Mouse (Mus musculus): Measurements from ENCODE around the gene Olfr1390. TPM values are rescaled to one million over a fixed set of nuclear protein-coding genes. Genes with fewer than 3 reads are reported as not detected.
"Not testable (repeated sequence)": the region's sequence is repeated elsewhere in the genome, so short reads cannot be mapped to it uniquely, and the experiment has no call there.

The Olfr1390 gene
- not detected in 2 replicates for polyA plus RNA-seq (2015; fragmentation: Nextera tagmentation; extraction: Ambion mirVana)

- Histone ChIP-seq H3K27ac (ENCODE audit: low read length) (no peak within 1 kb of the TSS), H3K4me3 (ENCODE audit: low read length) (no peak within 1 kb of the TSS), H3K27me3 (ENCODE audit: control insufficient read depth, insufficient read depth, low read depth, low read length) (no peaks in the 10 kb centered on the region), H3K4me1 (replicated peaks; ENCODE audit: control insufficient read depth, insufficient read depth, low read length) (no peaks in the 10 kb centered on the region), H3K9ac (ENCODE audit: low read length) (no peak within 1 kb of the TSS), H3K36me3 (ENCODE audit: control insufficient read depth, insufficient read depth, low read length) (no peaks in the 10 kb centered on the region), H3K4me2 (ENCODE audit: low read depth, low read length) (no peak within 1 kb of the TSS), H3K9me3 (ENCODE audit: control insufficient read depth, low read length) (no peaks in the 10 kb centered on the region)
- WGBS = 87% methylated on average over 1 of the region's 1 CpGs
- ATAC-seq (ENCODE audit: low read depth) = no peak
Measured at GRCm38 (mm10) chr11:49334888-49335287, at the start of gene Olfr1390. Gene Olfr1390 (plus strand): TSS chr11:49335188.

GRCm38 (mm10) chr11:49287251-49287650, 47.7 kb upstream of the Olfr1390 start:
- H3K4me1 ChIP-seq (replicated peaks; ENCODE audit: control insufficient read depth, insufficient read depth, low read length) = no peaks in the 10 kb centered on the region
- 64% methylated on average over 2 of the region's 2 CpGs for WGBS
- no peak overlapping the region for H3K4me2 ChIP-seq (ENCODE audit: low read depth, low read length)
- no peak overlapping the region for H3K4me3 ChIP-seq (ENCODE audit: low read length)
- no peaks in the 10 kb centered on the region for H3K9me3 ChIP-seq (ENCODE audit: control insufficient read depth, low read length)
- no peaks in the 10 kb centered on the region for H3K36me3 ChIP-seq (ENCODE audit: control insufficient read depth, insufficient read depth, low read length)
- ATAC-seq (ENCODE audit: low read depth) = no peak
- no peak overlapping the region for H3K9ac ChIP-seq (ENCODE audit: low read length)
- H3K27ac ChIP-seq (ENCODE audit: low read length) = no peak overlapping the region
- H3K27me3 ChIP-seq (ENCODE audit: control insufficient read depth, insufficient read depth, low read depth, low read length) = no peaks in the 10 kb centered on the region

- Histone ChIP-seq H3K27ac (ENCODE audit: low read length) (no peak overlapping the region), H3K4me3 (ENCODE audit: low read length) (no peak overlapping the region), H3K9ac (ENCODE audit: low read length) (no peak overlapping the region), H3K4me2 (ENCODE audit: low read depth, low read length) (no peak overlapping the region), H3K4me1 (replicated peaks; ENCODE audit: control insufficient read depth, insufficient read depth, low read length) (no peaks in the 10 kb centered on the region), H3K9me3 (ENCODE audit: control insufficient read depth, low read length) (no peaks in the 10 kb centered on the region), H3K27me3 (ENCODE audit: control insufficient read depth, insufficient read depth, low read depth, low read length) (no peaks in the 10 kb centered on the region), H3K36me3 (ENCODE audit: control insufficient read depth, insufficient read depth, low read length) (no peaks in the 10 kb centered on the region)
- WGBS = 69% methylated on average over 3 of the region's 3 CpGs
- ATAC-seq (ENCODE audit: low read depth) = no peak
Measured at GRCm38 (mm10) chr11:49292777-49293176, 42.2 kb upstream of the Olfr1390 start.

GRCm38 (mm10) chr11:49304441-49304840, 30.5 kb upstream of the Olfr1390 start, which contains the start of gene Olfr10:
Gene Olfr10 (plus strand): TSS chr11:49304741.
- ATAC-seq (ENCODE audit: low read depth) = no peak
- H3K27ac ChIP-seq (ENCODE audit: low read length) = no peak within 1 kb of the TSS
- no peaks in the 10 kb centered on the region for H3K27me3 ChIP-seq (ENCODE audit: control insufficient read depth, insufficient read depth, low read depth, low read length)
- H3K4me1 ChIP-seq (replicated peaks; ENCODE audit: control insufficient read depth, insufficient read depth, low read length) = no peaks in the 10 kb centered on the region
- H3K9ac ChIP-seq (ENCODE audit: low read length) = no peak within 1 kb of the TSS
- H3K4me2 ChIP-seq (ENCODE audit: low read depth, low read length) = no peak within 1 kb of the TSS
- H3K36me3 ChIP-seq (ENCODE audit: control insufficient read depth, insufficient read depth, low read length) = no peaks in the 10 kb centered on the region
- no peaks in the 10 kb centered on the region for H3K9me3 ChIP-seq (ENCODE audit: control insufficient read depth, low read length)
- H3K4me3 ChIP-seq (ENCODE audit: low read length) = no peak within 1 kb of the TSS

- not testable (repeated sequence) for H3K4me1 ChIP-seq (replicated peaks; ENCODE audit: control insufficient read depth, insufficient read depth, low read length); H3K4me2 ChIP-seq (ENCODE audit: low read depth, low read length); H3K27ac ChIP-seq (ENCODE audit: low read length); ATAC-seq (ENCODE audit: low read depth); H3K9me3 ChIP-seq (ENCODE audit: control insufficient read depth, low read length); H3K9ac ChIP-seq (ENCODE audit: low read length); H3K4me3 ChIP-seq (ENCODE audit: low read length); H3K36me3 ChIP-seq (ENCODE audit: control insufficient read depth, insufficient read depth, low read length); H3K27me3 ChIP-seq (ENCODE audit: control insufficient read depth, insufficient read depth, low read depth, low read length)
- WGBS = 63% methylated on average over 5 of the region's 5 CpGs
Measured at GRCm38 (mm10) chr11:49308547-49308946, 26.4 kb upstream of the Olfr1390 start.

GRCm38 (mm10) chr11:49322442-49322841, 12.5 kb upstream of the Olfr1390 start, which contains the start of gene Olfr1391:
Gene Olfr1391 (plus strand): TSS chr11:49322742.
- no peaks in the 10 kb centered on the region for H3K27me3 ChIP-seq (ENCODE audit: control insufficient read depth, insufficient read depth, low read depth, low read length)
- no peak for ATAC-seq (ENCODE audit: low read depth)
- WGBS = 77% methylated on average over 2 of the region's 2 CpGs
- no peak within 1 kb of the TSS for H3K4me2 ChIP-seq (ENCODE audit: low read depth, low read length)
- no peak within 1 kb of the TSS for H3K4me3 ChIP-seq (ENCODE audit: low read length)
- no peak within 1 kb of the TSS for H3K27ac ChIP-seq (ENCODE audit: low read length)
- no peak within 1 kb of the TSS for H3K9ac ChIP-seq (ENCODE audit: low read length)
- no peaks in the 10 kb centered on the region for H3K9me3 ChIP-seq (ENCODE audit: control insufficient read depth, low read length)
- H3K4me1 ChIP-seq (replicated peaks; ENCODE audit: control insufficient read depth, insufficient read depth, low read length) = no peaks in the 10 kb centered on the region
- H3K36me3 ChIP-seq (ENCODE audit: control insufficient read depth, insufficient read depth, low read length) = no peaks in the 10 kb centered on the region

GRCm38 (mm10) chr11:49326726-49327125, 8.3 kb upstream of the Olfr1390 start:
- H3K4me3 ChIP-seq (ENCODE audit: low read length) = no peak overlapping the region
- ATAC-seq (ENCODE audit: low read depth) = no peak
- H3K9me3 ChIP-seq (ENCODE audit: control insufficient read depth, low read length) = no peaks in the 10 kb centered on the region
- H3K9ac ChIP-seq (ENCODE audit: low read length) = no peak overlapping the region
- 79% methylated on average over 3 of the region's 3 CpGs for WGBS
- no peak overlapping the region for H3K4me2 ChIP-seq (ENCODE audit: low read depth, low read length)
- H3K36me3 ChIP-seq (ENCODE audit: control insufficient read depth, insufficient read depth, low read length) = no peaks in the 10 kb centered on the region
- H3K27me3 ChIP-seq (ENCODE audit: control insufficient read depth, insufficient read depth, low read depth, low read length) = no peaks in the 10 kb centered on the region
- H3K4me1 ChIP-seq (replicated peaks; ENCODE audit: control insufficient read depth, insufficient read depth, low read length) = no peaks in the 10 kb centered on the region
- H3K27ac ChIP-seq (ENCODE audit: low read length) = no peak overlapping the region

GRCm38 (mm10) chr11:49329686-49330085, 5.3 kb upstream of the Olfr1390 start:
- 65% methylated on average over 1 of the region's 1 CpGs for WGBS
- ATAC-seq (ENCODE audit: low read depth) = no peak
- no peak overlapping the region for H3K9ac ChIP-seq (ENCODE audit: low read length)
- H3K36me3 ChIP-seq (ENCODE audit: control insufficient read depth, insufficient read depth, low read length) = no peaks in the 10 kb centered on the region
- H3K9me3 ChIP-seq (ENCODE audit: control insufficient read depth, low read length) = no peaks in the 10 kb centered on the region
- no peaks in the 10 kb centered on the region for H3K4me1 ChIP-seq (replicated peaks; ENCODE audit: control insufficient read depth, insufficient read depth, low read length)
- no peaks in the 10 kb centered on the region for H3K27me3 ChIP-seq (ENCODE audit: control insufficient read depth, insufficient read depth, low read depth, low read length)
- no peak overlapping the region for H3K4me3 ChIP-seq (ENCODE audit: low read length)
- H3K4me2 ChIP-seq (ENCODE audit: low read depth, low read length) = no peak overlapping the region
- H3K27ac ChIP-seq (ENCODE audit: low read length) = no peak overlapping the region

- Histone ChIP-seq H3K36me3 (ENCODE audit: control insufficient read depth, insufficient read depth, low read length) (no peaks in the 10 kb centered on the region), H3K27ac (ENCODE audit: low read length) (no peak overlapping the region), H3K9me3 (ENCODE audit: control insufficient read depth, low read length) (no peaks in the 10 kb centered on the region), H3K4me3 (ENCODE audit: low read length) (no peak overlapping the region), H3K9ac (ENCODE audit: low read length) (no peak overlapping the region), H3K4me1 (replicated peaks; ENCODE audit: control insufficient read depth, insufficient read depth, low read length) (no peaks in the 10 kb centered on the region), H3K27me3 (ENCODE audit: control insufficient read depth, insufficient read depth, low read depth, low read length) (no peaks in the 10 kb centered on the region), H3K4me2 (ENCODE audit: low read depth, low read length) (no peak overlapping the region)
- ATAC-seq (ENCODE audit: low read depth) = no peak
- WGBS = 53% methylated on average over 4 of the region's 4 CpGs
Measured at GRCm38 (mm10) chr11:49337150-49337832, 2.3 kb downstream of the Olfr1390 start.

All from lung, embryonic 16.5 days (tissue).